Mouse (Mus musculus) megakaryocyte progenitor cell, adult 5-6 weeks (primary cell): ENCODE measurements around the gene Rnf227. TPM values are rescaled to one million over a fixed set of nuclear protein-coding genes. Genes with fewer than 3 reads are reported as not detected.
A peak's percentile ranks its signal among the peaks of the same experiment; 100 is the strongest.

Experiments used
- ATAC-seq: replicated peaks from 2 replicates; pipeline ENCODE4 v1.8.0; 2016; ENCODE audit warnings: mild to moderate bottlenecking, moderate TSS enrichment, inconsistent platforms; ENCODE audit not compliant: poor library complexity
- total RNA-seq, 2 experiments: library from RNA; stranded (forward) in 1 of 2; stranded (reverse) in 1 of 2; fragments of 157-497, 149-512 nt in 1 of 2; fragments of 200-1000 nt in 1 of 2; gene quantifications; 2 replicates each; pipeline versions ENCODE4 v1.2.3 to v1.2.4; 2015 to 2017

The Rnf227 gene
- total RNA-seq, 2 experiments from 2014 or later, result 5.1 to 6.2 TPM

- ATAC-seq, result no peak
Observed at GRCm38 (mm10) chr11:69369990-69370816, 29.9 kb downstream of the Rnf227 start.

GRCm38 (mm10) chr11:69370817-69371215 lies 30.6 kb downstream of the Rnf227 start:
- ATAC-seq, result no peak

- ATAC-seq, result no peak
Observed at GRCm38 (mm10) chr11:69371601-69372000, 31.3 kb downstream of the Rnf227 start.

- peak; percentile 29 for ATAC-seq
Observed at GRCm38 (mm10) chr11:69372056-69372779, 32.0 kb downstream of the Rnf227 start.

- ATAC-seq, result no peak
Observed at GRCm38 (mm10) chr11:69372780-69373170, 32.5 kb downstream of the Rnf227 start.

- ATAC-seq, result peak; percentile 61
Observed at GRCm38 (mm10) chr11:69373223-69373965, 33.1 kb downstream of the Rnf227 start.

GRCm38 (mm10) chr11:69375646-69376045 lies 35.4 kb downstream of the Rnf227 start:
- ATAC-seq, result no peak

- no peak for ATAC-seq
Observed at GRCm38 (mm10) chr11:69377766-69378165, 37.5 kb downstream of the Rnf227 start.

GRCm38 (mm10) chr11:69379600-69379999 lies 39.3 kb downstream of the Rnf227 start:
- peak; percentile 73 for ATAC-seq

GRCm38 (mm10) chr11:69381356-69381755 lies 41.1 kb downstream of the Rnf227 start:
- ATAC-seq, result no peak

- ATAC-seq, result no peak
Observed at GRCm38 (mm10) chr11:69382478-69383105, 42.3 kb downstream of the Rnf227 start.

- no peak for ATAC-seq
Observed at GRCm38 (mm10) chr11:69384979-69385378, 44.7 kb downstream of the Rnf227 start.

- no peak for ATAC-seq
Observed at GRCm38 (mm10) chr11:69386758-69387157, 46.5 kb downstream of the Rnf227 start.

- ATAC-seq, result no peak
Observed at GRCm38 (mm10) chr11:69388680-69389079, 48.4 kb downstream of the Rnf227 start.

GRCm38 (mm10) chr11:69389531-69390399 lies 49.5 kb downstream of the Rnf227 start:
- no peak for ATAC-seq

GRCm38 (mm10) chr11:69390400-69391034 lies 50.3 kb downstream of the Rnf227 start:
- ATAC-seq, result peak; percentile 72
